Mouse (Mus musculus) kidney, postnatal 0 days (tissue): ENCODE data around the gene Qrich1. TPM values are rescaled to one million over a fixed set of nuclear protein-coding genes. Genes with fewer than 3 reads are reported as not detected.

Experiments
- ATAC-seq: fragments of 200-750 bp; cut with Nextera tagmentation; replicated peaks from 2 replicates; pipeline ENCODE4 v1.8.0; 2017; ENCODE audit warnings: low read depth, moderate number of reproducible peaks, moderate TSS enrichment, moderate library complexity; ENCODE audit not compliant: low FRiP score
- DNase-seq: peaks from one replicate; pipeline ENCODE4 v3.0.0-alpha.2; 2016; ENCODE audit warnings: low spot score
- H3K27ac ChIP-seq: fragments of 300-500 bp; sonication (generic); 2 replicates; pipeline ENCODE4 v1.5.1; 2014; ENCODE audit warnings: mild to moderate bottlenecking
- H3K27me3 ChIP-seq: fragments of 300-500 bp; sonication (generic); 2 replicates; pipeline ENCODE4 v1.6.1; 2014; ENCODE audit warnings: low read length, mixed read lengths; ENCODE audit not compliant: insufficient read depth
- H3K36me3 ChIP-seq: fragments of 300-500 bp; sonication (generic); 2 replicates; pipeline ENCODE4 v1.6.1; 2014; ENCODE audit warnings: low read length, mixed read lengths; ENCODE audit not compliant: insufficient read depth
- H3K4me1 ChIP-seq: fragments of 300-500 bp; sonication (generic); replicated peaks from 2 replicates; pipeline ENCODE4 v1.6.1; 2014; ENCODE audit warnings: antibody characterized with exemption, low read length, mixed read lengths; ENCODE audit not compliant: insufficient read depth
- H3K4me2 ChIP-seq: fragments of 300-500 bp; sonication (generic); 2 replicates; pipeline ENCODE4 v1.6.1; 2014; ENCODE audit warnings: mild to moderate bottlenecking, low read length, moderate library complexity, mixed read lengths
- H3K4me3 ChIP-seq: fragments of 300-500 bp; sonication (generic); replicated peaks from 2 replicates; pipeline ENCODE4 v1.5.1; 2014; ENCODE audit warnings: low read depth, low read length
- H3K9ac ChIP-seq: fragments of 300-500 bp; sonication (generic); 2 replicates; pipeline ENCODE4 v1.6.1; 2014; ENCODE audit warnings: low read depth, low read length
- H3K9me3 ChIP-seq: fragments of 300-500 bp; sonication (generic); replicated peaks from 2 replicates; pipeline ENCODE4 v1.6.1; 2016; ENCODE audit warnings: low read length, inconsistent platforms, mixed read lengths
- CTCF ChIP-seq: IDR thresholded peaks from 2 replicates; pipeline ENCODE4 v1.5.1; 2016; ENCODE audit warnings: antibody characterized with exemption, low read depth, mild to moderate bottlenecking, moderate library complexity
- WGBS: fragments of 180-500 bp; shearing (Covaris S2); extraction: QIAGEN DNeasy Blood & Tissue Kit; methylation state at CpG from one replicate; pipeline ENCODE4 v1.1.7; 2014; 5-methylcytosine and 5-hydroxymethylcytosine counted together
- polyA plus RNA-seq: library from polyadenylated mRNA; unstranded; fragments of >200 nt; fragmentation: Nextera tagmentation; extraction: Ambion mirVana; gene quantifications from 2 replicates; pipeline ENCODE4 v1.2.1, GENCODE M21; 2015

Qrich1 gene
- polyA plus RNA-seq, 1 experiment from 2014 or later, result 87.2 TPM

GRCm38 (mm10) chr9:108559169-108559568 lies 42.6 kb downstream of the Qrich1 start:
- Histone ChIP-seq H3K4me3 (no peak overlapping the region), H3K4me1 (0 out of 2 replicates have a peak, but pooled peaks cover 9% of the 10 kb centered on the region), H3K36me3 (peaks cover 49% of the 10 kb centered on the region), H3K4me2 (no peak overlapping the region), H3K27ac (no peak overlapping the region), H3K27me3 (no peaks in the 10 kb centered on the region), H3K9me3 (no peaks in the 10 kb centered on the region), H3K9ac (no peak overlapping the region)
- TF ChIP-seq CTCF, result no peak
- 78% methylated on average over 4 of the region's 4 CpGs for WGBS
- ATAC-seq (no peak), DNase-seq (no peak)

DNA sequence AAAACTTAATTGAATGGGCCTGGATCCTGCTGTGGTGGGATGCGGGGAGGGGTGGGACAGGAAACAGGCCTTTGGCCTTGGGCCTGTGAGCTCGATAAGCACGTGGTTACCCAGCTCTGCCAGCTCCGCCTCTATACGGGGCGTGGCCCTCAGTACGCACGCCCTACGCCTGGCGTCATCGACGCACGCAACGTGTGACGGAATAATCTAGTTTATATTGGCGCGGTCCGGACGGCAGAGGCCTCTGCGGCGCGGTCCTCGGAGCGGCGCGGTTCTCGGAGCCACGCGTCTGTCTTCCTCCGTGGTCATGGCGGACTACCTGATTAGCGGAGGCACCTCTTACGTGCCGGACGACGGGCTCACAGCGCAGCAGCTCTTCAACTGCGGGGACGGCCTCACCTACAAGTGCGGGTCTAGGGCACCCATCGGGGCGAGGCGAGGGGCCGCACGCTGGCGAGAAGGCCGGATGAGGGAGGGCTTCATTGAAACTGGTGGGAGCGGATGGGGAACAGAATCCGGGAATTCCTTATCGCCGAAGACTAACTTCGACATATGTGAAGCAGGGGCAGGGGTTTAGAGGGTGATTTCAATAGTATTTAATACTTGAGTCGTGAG lies 43.7 kb downstream of the Qrich1 start, which contains the start of gene Impdh2:
Gene Impdh2, plus strand, starts transcription at position 60 of the 615 bp plus-strand sequence.
- Histone ChIP-seq H3K4me3 (peak within 1 kb of the TSS; percentile 49), H3K27me3 (no peaks in the 10 kb centered on the region), H3K4me1 (0 out of 2 replicates have a peak, but pooled peaks cover 9% of the 10 kb centered on the region), H3K4me2 (peak within 1 kb of the TSS; percentile 69), H3K9me3 (no peaks in the 10 kb centered on the region), H3K9ac (peak within 1 kb of the TSS; percentile 75), H3K27ac (peak within 1 kb of the TSS; percentile 68), H3K36me3 (peaks cover 44% of the 10 kb centered on the region)
- ATAC-seq (peak; percentile 98), DNase-seq (peak; percentile 99)
- no peak for TF ChIP-seq CTCF
- under 1% methylated on average over 49 of the region's 53 CpGs for WGBS

GRCm38 (mm10) chr9:108563671-108564070 lies 47.1 kb downstream of the Qrich1 start:
- Histone ChIP-seq H3K4me3 (no peak overlapping the region), H3K27ac (no peak overlapping the region), H3K36me3 (peaks cover 21% of the 10 kb centered on the region), H3K9me3 (no peaks in the 10 kb centered on the region), H3K4me1 (peaks cover 22% of the 10 kb centered on the region), H3K4me2 (no peak overlapping the region), H3K27me3 (no peaks in the 10 kb centered on the region), H3K9ac (no peak overlapping the region)
- DNase-seq (no peak), ATAC-seq (no peak)
- 95% methylated on average over 8 of the region's 8 CpGs for WGBS
- TF ChIP-seq CTCF, result no peak

DNA sequence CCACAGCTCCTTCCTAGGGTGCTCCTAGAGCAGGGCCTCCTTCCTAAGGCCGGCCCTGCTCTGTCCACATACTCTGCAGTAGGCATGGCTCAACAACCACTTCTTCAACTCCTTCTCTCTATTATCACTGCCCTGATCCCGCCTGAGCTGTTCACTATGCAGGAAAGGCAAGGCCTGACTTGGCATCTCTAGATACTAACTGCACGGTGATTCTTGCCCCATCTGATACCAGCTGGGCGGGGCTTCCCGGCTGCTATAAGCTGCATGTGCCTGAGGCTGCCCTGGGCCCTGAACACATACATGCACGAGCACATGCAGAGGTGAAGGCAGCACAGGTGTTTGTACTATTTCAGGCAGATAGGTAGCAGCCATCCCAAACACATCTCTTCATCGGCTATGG lies 47.5 kb downstream of the Qrich1 start:
- Histone ChIP-seq H3K27ac (no peak overlapping the region), H3K4me2 (no peak overlapping the region), H3K9me3 (no peaks in the 10 kb centered on the region), H3K4me3 (no peak overlapping the region), H3K27me3 (no peaks in the 10 kb centered on the region), H3K4me1 (peaks cover 23% of the 10 kb centered on the region), H3K9ac (no peak overlapping the region), H3K36me3 (peaks cover 17% of the 10 kb centered on the region)
- ATAC-seq (no peak), DNase-seq (no peak)
- WGBS, result 82% methylated on average over 7 of the region's 7 CpGs
- TF ChIP-seq CTCF, result no peak

DNA sequence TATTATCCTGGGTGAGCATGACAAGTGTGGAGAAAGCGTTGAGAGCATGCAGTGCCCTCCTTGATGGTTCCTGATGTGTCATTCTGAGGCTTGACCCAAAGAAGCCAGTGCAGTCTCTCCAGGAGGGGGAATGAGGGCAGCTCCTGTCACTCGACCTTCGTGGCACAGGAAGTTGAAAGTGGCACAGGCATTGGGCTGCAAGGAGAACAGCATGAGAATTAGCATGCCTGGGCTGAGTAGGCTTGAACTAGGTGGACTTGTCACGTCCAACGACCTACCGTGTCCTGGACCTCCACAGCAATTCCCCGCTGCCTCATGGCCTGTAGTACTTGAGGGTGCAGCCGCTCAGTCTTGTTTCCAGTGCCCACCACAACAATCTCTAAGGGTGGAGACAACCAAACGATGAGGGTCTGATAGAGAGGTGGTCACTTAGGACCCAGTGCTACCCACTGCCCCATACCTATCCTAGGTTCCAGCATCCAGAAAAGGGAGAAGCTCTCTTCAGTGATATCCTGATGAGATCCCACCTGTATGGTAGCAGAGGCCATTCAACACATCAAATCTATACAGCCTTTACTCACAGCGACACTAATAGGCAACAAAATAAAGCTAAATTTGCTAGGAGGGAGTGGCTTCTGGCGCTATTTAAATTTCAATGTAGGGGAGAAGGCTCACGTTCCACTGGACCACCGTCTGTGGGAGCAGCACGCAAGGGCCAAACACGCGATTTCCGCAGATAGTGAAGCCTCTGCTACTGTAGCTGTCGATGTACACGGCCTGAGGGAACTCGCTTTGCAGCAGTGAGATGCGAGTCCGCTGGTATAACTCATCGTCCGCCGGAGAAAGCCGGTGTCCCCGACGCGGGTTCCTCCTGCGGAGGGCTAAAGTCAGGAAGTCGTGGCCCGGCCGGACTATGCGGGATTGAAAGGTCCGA lies 49.5 kb downstream of the Qrich1 start:
- H3K36me3 ChIP-seq, result peaks cover 14% of the 10 kb centered on the region
- TF ChIP-seq CTCF, result no peak
- H3K4me2 ChIP-seq, result peak overlapping the region; percentile 100
- DNase-seq (no peak), ATAC-seq (no peak)
- H3K27ac ChIP-seq, result peak overlapping the region; percentile 97
- H3K4me3 ChIP-seq, result peak overlapping the region; percentile 77
- peaks cover 22% of the 10 kb centered on the region for H3K4me1 ChIP-seq
- 8% methylated on average over 35 of the region's 35 CpGs for WGBS
- H3K9me3 ChIP-seq, result no peaks in the 10 kb centered on the region
- peak overlapping the region; percentile 83 for H3K9ac ChIP-seq
- no peaks in the 10 kb centered on the region for H3K27me3 ChIP-seq
